In the genomic region with DNA sequence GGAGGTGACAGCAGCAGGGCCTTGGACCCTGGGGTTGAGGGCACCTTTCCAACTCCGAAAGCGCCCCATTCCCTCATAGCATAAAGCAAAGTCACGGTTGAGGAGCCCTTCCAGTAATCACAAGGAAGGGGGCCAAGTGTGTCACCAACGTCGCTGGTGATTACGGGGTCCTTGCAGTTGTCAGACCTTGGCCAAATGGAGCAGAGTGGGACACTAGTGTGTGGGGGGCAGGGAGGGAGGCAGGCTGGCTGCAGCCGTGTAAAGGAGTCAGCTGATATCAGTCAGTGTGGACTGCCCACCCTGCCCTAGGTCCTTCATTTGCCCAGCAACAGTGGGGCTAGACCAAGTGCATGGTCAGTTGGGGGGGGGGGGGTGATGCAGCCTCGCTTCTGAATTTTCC, we compare ENCODE assay signal across 8 mouse cellular contexts. TPM values are rescaled to one million over a fixed set of nuclear protein-coding genes. Genes with fewer than 3 reads are reported as not detected.
DNase-seq lines count a peak whose midpoint lies in the region; ATAC-seq and TF ChIP-seq lines count a peak whose summit lies in the region.

No protein-coding gene starts in this region.

- H3K9ac ChIP-seq in lung, postnatal 0 days (replicated peaks; ENCODE audit: low read depth): no peak overlapping the region
- H3K9ac ChIP-seq in limb, embryonic 12.5 days (replicated peaks): no peak overlapping the region

- peak; percentile 21 for ATAC-seq in lung, postnatal 0 days
- peak; percentile 32 for ATAC-seq in limb, embryonic 12.5 days (ENCODE audit: insufficient number of reproducible peaks, insufficient read depth, low FRiP score, low TSS enrichment, low read depth)

- no peak for TF ChIP-seq POLR2A in lung, adult 2 months (IDR thresholded peaks at IDR 0.05; ENCODE audit: borderline replicate concordance, extremely low read depth, low read depth, low read length)
- TF ChIP-seq POLR2A in olfactory bulb, adult 2 months (IDR thresholded peaks at IDR 0.05; ENCODE audit: insufficient read depth, low read depth, low read length): no peak

- no peaks in the 10 kb centered on the region for H3K27me3 ChIP-seq in lung, postnatal 0 days (replicated peaks; ENCODE audit: insufficient read depth, low read length)
- no peaks in the 10 kb centered on the region for H3K27me3 ChIP-seq in limb, embryonic 12.5 days

- H3K4me1 ChIP-seq in lung, postnatal 0 days (ENCODE audit: insufficient read depth, low read depth, low read length): peaks cover 10% of the 10 kb centered on the region; the same call in 1 of the 2 replicates
- H3K4me1 ChIP-seq in lung, adult 2 months (ENCODE audit: control insufficient read depth, insufficient read depth, low read length): peaks cover 12% of the 10 kb centered on the region
- H3K4me1 ChIP-seq in limb, embryonic 12.5 days (replicated peaks): peaks cover 36% of the 10 kb centered on the region
- H3K4me1 ChIP-seq in olfactory bulb, adult 2 months (ENCODE audit: control insufficient read depth, insufficient read depth, low read length): peaks cover 37% of the 10 kb centered on the region

- no peaks in the 10 kb centered on the region for H3K9me3 ChIP-seq in lung, postnatal 0 days (ENCODE audit: low read length)
- H3K9me3 ChIP-seq in limb, embryonic 12.5 days: no peaks in the 10 kb centered on the region

- peak overlapping the region; percentile 52 for H3K4me3 ChIP-seq in lung, postnatal 0 days (ENCODE audit: low read depth, low read length)
- no peak overlapping the region for H3K4me3 ChIP-seq in lung, adult 2 months (replicated peaks; ENCODE audit: extremely low read depth, low read depth, low read length)
- H3K4me3 ChIP-seq in limb, embryonic 12.5 days (replicated peaks): peak overlapping the region; percentile 68
- peak overlapping the region; percentile 66 for H3K4me3 ChIP-seq in olfactory bulb, adult 2 months (ENCODE audit: insufficient read depth, low read depth, low read length)

- H3K4me2 ChIP-seq in lung, postnatal 0 days (replicated peaks; ENCODE audit: low read depth, low read length): peak overlapping the region; percentile 84
- peak overlapping the region; percentile 80 for H3K4me2 ChIP-seq in limb, embryonic 12.5 days

- peaks cover 12% of the 10 kb centered on the region; the same call in 1 of the 2 replicates for H3K36me3 ChIP-seq in lung, postnatal 0 days (ENCODE audit: insufficient read depth, low read length)
- H3K36me3 ChIP-seq in limb, embryonic 12.5 days: peaks cover 73% of the 10 kb centered on the region

- no peak overlapping the region for H3K27ac ChIP-seq in lung, postnatal 0 days (ENCODE audit: low read length)
- peak overlapping the region; percentile 96 for H3K27ac ChIP-seq in limb, embryonic 12.5 days
- no peak overlapping the region for H3K27ac ChIP-seq in olfactory bulb, adult 2 months (ENCODE audit: insufficient read depth, low read depth, low read length)

- TF ChIP-seq EP300 in lung, postnatal 0 days (IDR thresholded peaks at IDR 0.05): no peak

- 31% methylated on average over 8 of the region's 8 CpGs for WGBS in lung, postnatal 0 days
- 34% methylated on average over 8 of the region's 8 CpGs for WGBS in lung, adult 2 months
- 35% methylated on average over 8 of the region's 8 CpGs for whole genome bisulfite sequencing in limb, embryonic 12.5 days
- 18% methylated on average over 8 of the region's 8 CpGs for WGBS in olfactory bulb, adult 2 months

- peak; percentile 62 for DNase-seq in adrenal gland, postnatal 14 days
- DNase-seq in adrenal gland, postnatal 4 days (ENCODE audit: low spot score in 2 of 2): no peak
- no peak for DNase-seq in lung, postnatal 0 days (ENCODE audit: low spot score)
- DNase-seq in lung, adult 2 months: no peak
- DNase-seq in frontal cortex, postnatal 25 days (ENCODE audit: low spot score in 2 of 2): no peak
- no peak for DNase-seq in embryo, embryonic 10 days (ENCODE audit: low spot score)

- no peak for TF ChIP-seq CTCF in lung, postnatal 0 days (IDR thresholded peaks at IDR 0.05)
- no peak for TF ChIP-seq CTCF in lung, adult 2 months (IDR thresholded peaks at IDR 0.05; ENCODE audit: insufficient read depth, low read length)
- TF ChIP-seq CTCF in olfactory bulb, adult 2 months (IDR thresholded peaks at IDR 0.05; ENCODE audit: insufficient read depth, low read depth, low read length): no peak

RNA-seq across cellular contexts. Expression of a gene that starts 0.4 kb away (rescaled TPM):
- 425 and 436 TPM in 2 replicates for total RNA-seq in adrenal gland, postnatal 14 days (2021)
- 100 to 1,000 TPM; 422 to 439 TPM for total RNA-seq in adrenal gland, postnatal 4 days (2021)
- polyA plus RNA-seq in lung, postnatal 0 days (2015; fragmentation: Nextera tagmentation; extraction: Ambion mirVana): 186 and 187 TPM in 2 replicates
- polyA plus RNA-seq in lung, adult 2 months (2012; rRNA removed): 117 and 218 TPM in 2 replicates
- 714 and 740 TPM in 2 replicates for polyA plus RNA-seq in limb, embryonic 12.5 days (2016; fragmentation: Nextera tagmentation; extraction: Ambion mirVana)
- polyA plus RNA-seq in olfactory bulb, adult 2 months (2012; ENCODE audit: insufficient read depth, insufficient read length, low replicate concordance, missing spikeins): 644 TPM in 1 of 2 replicates, not detected in the other

RNA-seq across cellular contexts. Expression of a gene that starts 6.0 kb away (rescaled TPM):
- total RNA-seq in adrenal gland, postnatal 14 days (2021): 13.0 and 14.6 TPM in 2 replicates
- 10 to 100 TPM; 18.7 to 19.2 TPM for total RNA-seq in adrenal gland, postnatal 4 days (2021)
- 27.6 and 33.7 TPM in 2 replicates for polyA plus RNA-seq in lung, postnatal 0 days (2015; fragmentation: Nextera tagmentation; extraction: Ambion mirVana)
- 20.2 and 22.4 TPM in 2 replicates for polyA plus RNA-seq in lung, adult 2 months (2012; rRNA removed)
- 8.7 and 9.1 TPM in 2 replicates for polyA plus RNA-seq in limb, embryonic 12.5 days (2016; fragmentation: Nextera tagmentation; extraction: Ambion mirVana)
- polyA plus RNA-seq in olfactory bulb, adult 2 months (2012; ENCODE audit: insufficient read depth, insufficient read length, low replicate concordance, missing spikeins): not detected in 2 replicates

RNA-seq across cellular contexts. Expression of a gene that starts 14.8 kb away (rescaled TPM):
- total RNA-seq in adrenal gland, postnatal 14 days (2021): 83.2 and 103 TPM in 2 replicates
- total RNA-seq in adrenal gland, postnatal 4 days (2021): 100 to 1,000 TPM; 141 to 148 TPM
- polyA plus RNA-seq in lung, postnatal 0 days (2015; fragmentation: Nextera tagmentation; extraction: Ambion mirVana): 53.6 and 54.3 TPM in 2 replicates
- 58.1 and 73.2 TPM in 2 replicates for polyA plus RNA-seq in lung, adult 2 months (2012; rRNA removed)
- polyA plus RNA-seq in limb, embryonic 12.5 days (2016; fragmentation: Nextera tagmentation; extraction: Ambion mirVana): 191 and 196 TPM in 2 replicates
- 225 TPM in 1 of 2 replicates, not detected in the other for polyA plus RNA-seq in olfactory bulb, adult 2 months (2012; ENCODE audit: insufficient read depth, insufficient read length, low replicate concordance, missing spikeins)

RNA-seq across cellular contexts. Expression of a gene that starts 14.9 kb away (rescaled TPM):
- 22.2 and 26.1 TPM in 2 replicates for total RNA-seq in adrenal gland, postnatal 14 days (2021)
- total RNA-seq in adrenal gland, postnatal 4 days (2021): 10 to 100 TPM; 50.6 to 58.6 TPM
- polyA plus RNA-seq in lung, postnatal 0 days (2015; fragmentation: Nextera tagmentation; extraction: Ambion mirVana): 8.2 and 11.8 TPM in 2 replicates
- polyA plus RNA-seq in lung, adult 2 months (2012; rRNA removed): 3.5 and 6.7 TPM in 2 replicates
- polyA plus RNA-seq in limb, embryonic 12.5 days (2016; fragmentation: Nextera tagmentation; extraction: Ambion mirVana): 200 and 202 TPM in 2 replicates
- not detected in 2 replicates for polyA plus RNA-seq in olfactory bulb, adult 2 months (2012; ENCODE audit: insufficient read depth, insufficient read length, low replicate concordance, missing spikeins)

RNA-seq across cellular contexts. Expression of a gene that starts 25.6 kb away (rescaled TPM):
- 9.4 and 9.5 TPM in 2 replicates for total RNA-seq in adrenal gland, postnatal 14 days (2021)
- total RNA-seq in adrenal gland, postnatal 4 days (2021): 10 to 100 TPM; 13.9 to 16.3 TPM
- 0.24 and 0.26 TPM in 2 replicates for polyA plus RNA-seq in lung, postnatal 0 days (2015; fragmentation: Nextera tagmentation; extraction: Ambion mirVana)
- polyA plus RNA-seq in lung, adult 2 months (2012; rRNA removed): 0.31 and 0.36 TPM in 2 replicates
- polyA plus RNA-seq in limb, embryonic 12.5 days (2016; fragmentation: Nextera tagmentation; extraction: Ambion mirVana): 0.81 and 1.0 TPM in 2 replicates
- not detected in 2 replicates for polyA plus RNA-seq in olfactory bulb, adult 2 months (2012; ENCODE audit: insufficient read depth, insufficient read length, low replicate concordance, missing spikeins)
